Mouse (Mus musculus): Measurements from ENCODE around the gene Gm21319. TPM values are rescaled to one million over a fixed set of nuclear protein-coding genes. Genes with fewer than 3 reads are reported as not detected.
"Not testable (repeated sequence)": the region's sequence is repeated elsewhere in the genome, so short reads cannot be mapped to it uniquely, and the experiment has no call there.

Gm21319 gene
- not detected in 2 replicates for polyA plus RNA-seq (2015; fragmentation: Nextera tagmentation; extraction: Ambion mirVana)

- H3K4me3 ChIP-seq (replicated peaks); H3K27ac ChIP-seq (replicated peaks); H3K4me2 ChIP-seq (replicated peaks); H3K9ac ChIP-seq; H3K4me1 ChIP-seq; H3K36me3 ChIP-seq; H3K9me3 ChIP-seq (replicated peaks); H3K27me3 ChIP-seq; ATAC-seq (ENCODE audit: insufficient number of reproducible peaks, low FRiP score, low TSS enrichment, low read depth): not testable (repeated sequence)
- 79% methylated on average over 4 of the region's 4 CpGs for WGBS
Measured at GRCm38 (mm10) chr12:87775655-87776054, at the start of gene Gm21319. Gm21319 (minus strand) TSS chr12:87775755.

GRCm38 (mm10) chr12:87816277-87816676 lies 40.7 kb upstream of the Gm21319 start, which contains the start of gene BB287469:
BB287469 (plus strand) TSS chr12:87816577.
- not testable (repeated sequence) for ATAC-seq (ENCODE audit: insufficient number of reproducible peaks, low FRiP score, low TSS enrichment, low read depth); H3K9ac ChIP-seq; H3K4me1 ChIP-seq; H3K9me3 ChIP-seq (replicated peaks); H3K4me2 ChIP-seq (replicated peaks); H3K27ac ChIP-seq (replicated peaks); H3K36me3 ChIP-seq; H3K4me3 ChIP-seq (replicated peaks); H3K27me3 ChIP-seq
- WGBS, result 79% methylated on average over 5 of the region's 6 CpGs

- not testable (repeated sequence) for H3K9me3 ChIP-seq (replicated peaks); H3K4me2 ChIP-seq (replicated peaks); H3K9ac ChIP-seq; H3K4me3 ChIP-seq (replicated peaks); H3K27ac ChIP-seq (replicated peaks); H3K36me3 ChIP-seq; H3K4me1 ChIP-seq; ATAC-seq (ENCODE audit: insufficient number of reproducible peaks, low FRiP score, low TSS enrichment, low read depth); H3K27me3 ChIP-seq
- 82% methylated on average over 5 of the region's 5 CpGs for WGBS
Measured at GRCm38 (mm10) chr12:87797971-87798370, 22.4 kb upstream of the Gm21319 start.

DNA sequence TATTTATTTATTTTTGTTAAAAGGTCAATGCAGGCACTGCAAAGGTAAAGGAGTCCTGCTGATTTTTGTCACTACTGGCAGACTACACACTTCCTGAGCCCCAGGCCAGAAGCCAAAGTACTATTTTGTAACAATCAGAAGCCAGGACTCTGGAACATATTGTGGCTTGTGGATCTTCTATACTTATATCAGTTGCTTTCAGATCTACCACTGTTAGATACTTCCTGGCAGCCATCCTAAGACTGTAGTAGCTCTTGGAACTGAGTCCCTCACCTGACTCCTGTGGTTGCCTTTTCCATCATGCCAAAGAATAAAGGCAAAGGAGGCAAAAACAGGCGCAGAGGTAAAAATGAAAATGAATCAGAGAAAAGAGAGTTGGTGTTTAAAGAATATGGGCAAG lies 19.7 kb upstream of the Gm21319 start, which contains the start of gene Gm21936:
Gene Gm21936 (plus strand): TSS at position 301 of the 400 bp plus-strand sequence.
- H3K4me2 ChIP-seq (replicated peaks); H3K27me3 ChIP-seq: not testable (repeated sequence)

More for the DNA sequence above, 19.7 kb upstream of the Gm21319 start, which contains the start of gene Gm21936:
- not testable (repeated sequence) for H3K36me3 ChIP-seq; H3K4me3 ChIP-seq (replicated peaks); H3K27ac ChIP-seq (replicated peaks); H3K4me1 ChIP-seq; H3K9ac ChIP-seq; H3K9me3 ChIP-seq (replicated peaks); ATAC-seq (ENCODE audit: insufficient number of reproducible peaks, low FRiP score, low TSS enrichment, low read depth)
- WGBS, result 86% methylated on average over 1 of the region's 1 CpGs

Other genes with a start within 250 kb of the Gm21319 start
- not detected in 2 replicates for gene Oog1, start 173.1 kb downstream of the Gm21319 start, polyA plus RNA-seq (2015; fragmentation: Nextera tagmentation; extraction: Ambion mirVana)
- gene Gm4027, start 156.9 kb downstream of the Gm21319 start, polyA plus RNA-seq (2015; fragmentation: Nextera tagmentation; extraction: Ambion mirVana), result not detected in 2 replicates
- not detected in 2 replicates for gene Gm16381, start 131.1 kb downstream of the Gm21319 start, polyA plus RNA-seq (2015; fragmentation: Nextera tagmentation; extraction: Ambion mirVana)
- gene Gm21936, start 19.8 kb upstream of the Gm21319 start, polyA plus RNA-seq (2015; fragmentation: Nextera tagmentation; extraction: Ambion mirVana), result not detected in 2 replicates
- gene BB287469, start 40.8 kb upstream of the Gm21319 start, polyA plus RNA-seq (2015; fragmentation: Nextera tagmentation; extraction: Ambion mirVana), result not detected in 2 replicates
- gene Gm2001, start 66.6 kb upstream of the Gm21319 start, polyA plus RNA-seq (2015; fragmentation: Nextera tagmentation; extraction: Ambion mirVana), result not detected in 2 replicates
- not detected in 2 replicates for gene Gm2016, start 98.3 kb upstream of the Gm21319 start, polyA plus RNA-seq (2015; fragmentation: Nextera tagmentation; extraction: Ambion mirVana)
- not detected in 2 replicates for gene Gm2022, start 119.6 kb upstream of the Gm21319 start, polyA plus RNA-seq (2015; fragmentation: Nextera tagmentation; extraction: Ambion mirVana)
- not detected in 2 replicates for gene Gm2035, start 144.1 kb upstream of the Gm21319 start, polyA plus RNA-seq (2015; fragmentation: Nextera tagmentation; extraction: Ambion mirVana)
- not detected in 2 replicates for gene Gm2042, start 178.3 kb upstream of the Gm21319 start, polyA plus RNA-seq (2015; fragmentation: Nextera tagmentation; extraction: Ambion mirVana)
- gene Gm2075, start 236.1 kb upstream of the Gm21319 start, polyA plus RNA-seq (2015; fragmentation: Nextera tagmentation; extraction: Ambion mirVana), result not detected in 2 replicates
- gene Gm6803, start 243.0 kb upstream of the Gm21319 start, polyA plus RNA-seq (2015; fragmentation: Nextera tagmentation; extraction: Ambion mirVana), result not detected in 2 replicates